Mouse (Mus musculus) cortical plate, adult 2 months (tissue): ENCODE measurements around the gene Tagap.
"Not testable (repeated sequence)": the region's sequence is repeated elsewhere in the genome, so short reads cannot be mapped to it uniquely, and the experiment has no call there.

Source experiments
- CTCF ChIP-seq: fragments of 200-500 bp; IDR thresholded peaks from 2 replicates; pipeline ENCODE4 v1.5.1; 2011; ENCODE audit warnings: mild to moderate bottlenecking, control low read depth, low read length; ENCODE audit not compliant: insufficient read depth; ENCODE audit errors: extremely low read depth
- POLR2A ChIP-seq: fragments of 200-500 bp; IDR thresholded peaks from 2 replicates; pipeline ENCODE4 v1.6.1; 2011; ENCODE audit warnings: mild to moderate bottlenecking, low read length, control low read depth; ENCODE audit not compliant: insufficient read depth; ENCODE audit errors: extremely low read depth

- TF ChIP-seq CTCF, POLR2A: not testable (repeated sequence)
These were observed 6.3 kb downstream of the Tagap start for GRCm38 (mm10) chr17:7932121-7932520.
